Mouse (Mus musculus): ENCODE measurements around the gene Cyba. TPM values are rescaled to one million over a fixed set of nuclear protein-coding genes. Genes with fewer than 3 reads are reported as not detected.

Gene Cyba
- total and polyA plus RNA-seq, 3 experiments, result 321 to 344 (median 338) TPM

DNA sequence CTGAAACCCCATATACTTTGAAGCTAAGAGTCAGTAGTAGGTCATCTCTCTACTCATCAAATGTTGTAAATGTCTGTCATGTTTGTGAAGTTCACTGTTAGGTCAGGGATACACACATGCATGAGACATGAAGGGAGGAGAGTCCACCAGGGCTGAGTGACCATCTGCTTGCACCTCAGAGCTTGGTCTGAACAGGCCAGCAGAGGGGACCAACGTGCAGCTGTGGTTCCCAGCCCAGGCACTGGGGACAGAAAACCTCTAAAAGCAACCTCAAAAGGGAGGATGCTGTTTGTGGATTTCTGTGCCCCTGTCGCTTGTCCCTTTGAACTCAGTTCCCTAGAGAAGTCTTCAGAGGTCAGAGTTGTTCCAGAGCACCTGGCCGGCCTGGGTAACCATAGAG is 12.5 kb upstream of the Cyba start:
- 0 out of 2 replicates have a peak, but pooled peaks cover 3% of the 10 kb centered on the region for H3K79me2 ChIP-seq (ENCODE audit: control insufficient read depth, insufficient read depth, low read length, poor library complexity)
- H3K36me3 ChIP-seq (ENCODE audit: control insufficient read depth in 1 of 2, insufficient read depth in 2 of 2, low read length in 2 of 2), result no peaks in the 10 kb centered on the region
- TF ChIP-seq BHLHE40 (IDR thresholded peaks at IDR 0.05; ENCODE audit: borderline replicate concordance, low read depth, low read length) (no peak), SMC3 (IDR thresholded peaks at IDR 0.05; ENCODE audit: low read depth, low read length) (no peak), CTCF (IDR thresholded peaks at IDR 0.05 in 2 of 3, conservative IDR thresholded peaks at IDR 0.05 in 1 of 3; ENCODE audit: control insufficient read depth in 1 of 3, insufficient read depth in 1 of 3, low read depth in 2 of 3, low read length in 3 of 3, poor library complexity in 1 of 3, severe bottlenecking in 1 of 3) (0 out of 6 replicates have a peak, but pooled peaks of 1 of the 3 experiments have one; percentile 6)
- H3K4me3 ChIP-seq (ENCODE audit: control insufficient read depth in 1 of 2, insufficient read depth in 1 of 2, low read depth in 2 of 2, low read length in 2 of 2), result no peak overlapping the region
- H3K9ac ChIP-seq (ENCODE audit: control insufficient read depth, low read depth, low read length, poor library complexity, severe bottlenecking), result no peak overlapping the region
- no peak for DNase-seq (ENCODE audit: low read depth, low spot score)
- no peak overlapping the region for H3K27ac ChIP-seq (ENCODE audit: control insufficient read depth, low read depth, low read length)
- no peaks in the 10 kb centered on the region for H3K27me3 ChIP-seq (ENCODE audit: control insufficient read depth in 1 of 2, insufficient read depth in 2 of 2, low read length in 2 of 2)
- no peaks in the 10 kb centered on the region for H3K9me3 ChIP-seq (replicated peaks; ENCODE audit: insufficient read depth, low read length)
- peaks cover 0 to 3% of the 10 kb centered on the region in 2 experiments; a peak in 1 of 4 replicates for H3K4me1 ChIP-seq (ENCODE audit: control insufficient read depth in 1 of 2, insufficient read depth in 2 of 2, low read length in 2 of 2)

DNA sequence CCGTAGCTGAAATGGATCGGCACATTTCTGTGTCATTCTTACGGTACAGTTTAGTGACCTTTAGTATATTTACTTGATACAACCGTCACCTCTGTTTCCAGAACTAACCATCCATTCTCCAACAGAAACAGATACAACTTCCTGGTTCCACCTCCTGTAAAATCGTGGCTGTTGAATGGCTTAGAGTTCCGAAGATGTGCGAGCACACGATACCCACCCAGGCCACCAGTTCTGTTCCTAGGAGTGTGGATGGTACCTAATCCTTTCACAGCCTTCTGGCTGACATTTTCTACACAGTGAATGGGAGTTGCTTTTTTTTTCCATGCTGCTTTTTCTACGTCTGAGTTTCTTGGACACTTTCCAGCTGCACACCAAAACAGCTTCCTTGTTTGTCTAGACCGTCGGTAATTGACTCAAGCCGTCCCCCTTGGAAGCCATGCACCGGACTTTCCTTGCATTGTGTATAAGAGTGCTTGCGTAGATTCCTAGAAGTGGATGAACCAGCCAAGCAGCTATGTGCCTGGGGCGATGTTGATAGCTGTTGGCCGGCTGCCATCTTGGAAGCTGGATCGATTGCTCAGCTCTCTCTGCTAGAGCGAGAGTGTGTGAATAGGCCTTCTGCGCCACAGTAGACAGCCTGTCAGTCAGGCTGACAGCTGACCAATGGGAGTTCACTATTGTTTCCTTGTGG is 11.5 kb upstream of the Cyba start:
- peak; percentile 92 for DNase-seq (ENCODE audit: low read depth, low spot score)
- TF ChIP-seq BHLHE40 (IDR thresholded peaks at IDR 0.05; ENCODE audit: borderline replicate concordance, low read depth, low read length) (no peak), ZNF384 (IDR thresholded peaks at IDR 0.05; ENCODE audit: low read depth, low read length) (peak; percentile 71), GABPA (IDR thresholded peaks at IDR 0.05; ENCODE audit: low read depth, low read length) (no peak), CHD1 (IDR thresholded peaks at IDR 0.05; ENCODE audit: low read depth, low read length) (0 out of 2 replicates have a peak, but pooled peaks have one; percentile 28), NRF1 (IDR thresholded peaks at IDR 0.05; ENCODE audit: insufficient read depth, low read depth, low read length, poor library complexity, severe bottlenecking) (0 out of 2 replicates have a peak, but pooled peaks have one; percentile 20), TAL1 (IDR thresholded peaks at IDR 0.05; ENCODE audit: low read length) (peak; percentile 68), ZC3H11A (IDR thresholded peaks at IDR 0.05; ENCODE audit: low read depth, low read length) (no peak), RAD21 (IDR thresholded peaks at IDR 0.05; ENCODE audit: low read depth, low read length) (no peak; the same call in 1 of the 2 replicates), MAX (IDR thresholded peaks at IDR 0.05; ENCODE audit: low read length) (peak; percentile 58; the same call in 1 of the 2 replicates), KAT2A (conservative IDR thresholded peaks at IDR 0.05; ENCODE audit: low read depth, low read length) (no peak), NELFE (IDR thresholded peaks at IDR 0.05; ENCODE audit: low read depth, low read length) (no peak), UBTF (IDR thresholded peaks at IDR 0.05; ENCODE audit: borderline replicate concordance, insufficient read depth, low read depth, low read length) (no peak), POLR2A (IDR thresholded peaks at IDR 0.05; ENCODE audit: control insufficient read depth in 1 of 2, insufficient read depth in 1 of 2, low read depth in 1 of 2, low read length in 2 of 2, poor library complexity in 1 of 2) (no peak; a peak in 1 of 4 replicates), POLR2AphosphoS5 (IDR thresholded peaks at IDR 0.05; ENCODE audit: borderline replicate concordance, low read depth, low read length) (no peak), RCOR1 (IDR thresholded peaks at IDR 0.05; ENCODE audit: low read depth, low read length) (peak; percentile 22; the same call in 1 of the 2 replicates), CHD2 (IDR thresholded peaks at IDR 0.05; ENCODE audit: low read length) (no peak), MEF2A (IDR thresholded peaks at IDR 0.05; ENCODE audit: extremely low read depth, insufficient replicate concordance, low read depth, low read length, poor library complexity, severe bottlenecking) (no peak), EP300 (IDR thresholded peaks at IDR 0.05; ENCODE audit: low read depth in 1 of 2, low read length in 2 of 2) (peak in 1 of 2 experiments; percentile 53; a peak in 3 of 4 replicates), MXI1 (IDR thresholded peaks at IDR 0.05; ENCODE audit: low read depth, low read length) (peak; percentile 82), ETS1 (IDR thresholded peaks at IDR 0.05; ENCODE audit: low read depth, low read length) (peak; percentile 29; the same call in 1 of the 2 replicates), JUND (IDR thresholded peaks at IDR 0.05; ENCODE audit: low read depth, low read length) (no peak), TBP (IDR thresholded peaks at IDR 0.05; ENCODE audit: low read depth, low read length) (0 out of 2 replicates have a peak, but pooled peaks have one; percentile 25), E2F4 (IDR thresholded peaks at IDR 0.05; ENCODE audit: borderline replicate concordance, low read depth, low read length) (no peak), MAFK (IDR thresholded peaks at IDR 0.05; ENCODE audit: borderline replicate concordance, low read depth, low read length) (no peak), MYB (IDR thresholded peaks at IDR 0.05; ENCODE audit: low read depth, low read length) (no peak), USF1 (IDR thresholded peaks at IDR 0.05; ENCODE audit: low read depth, low read length) (no peak), SIN3A (IDR thresholded peaks at IDR 0.05; ENCODE audit: low read length) (peak; percentile 83), ZKSCAN1 (IDR thresholded peaks at IDR 0.05; ENCODE audit: low read depth, low read length) (no peak)

More for the DNA sequence above, 11.5 kb upstream of the Cyba start:
- peak overlapping the region; percentile 75 to 76 for H3K4me3 ChIP-seq (ENCODE audit: control insufficient read depth in 1 of 2, insufficient read depth in 1 of 2, low read depth in 2 of 2, low read length in 2 of 2)
- H3K79me2 ChIP-seq (ENCODE audit: control insufficient read depth, insufficient read depth, low read length, poor library complexity), result 0 out of 2 replicates have a peak, but pooled peaks cover 3% of the 10 kb centered on the region
- H3K27ac ChIP-seq (ENCODE audit: control insufficient read depth, low read depth, low read length), result peak overlapping the region; percentile 74
- H3K4me1 ChIP-seq (ENCODE audit: control insufficient read depth in 1 of 2, insufficient read depth in 2 of 2, low read length in 2 of 2), result peaks cover 0 to 3% of the 10 kb centered on the region in 2 experiments; a peak in 1 of 4 replicates
- no peaks in the 10 kb centered on the region for H3K36me3 ChIP-seq (ENCODE audit: control insufficient read depth in 1 of 2, insufficient read depth in 2 of 2, low read length in 2 of 2)
- H3K9me3 ChIP-seq (replicated peaks; ENCODE audit: insufficient read depth, low read length), result no peaks in the 10 kb centered on the region
- H3K27me3 ChIP-seq (ENCODE audit: control insufficient read depth in 1 of 2, insufficient read depth in 2 of 2, low read length in 2 of 2), result no peaks in the 10 kb centered on the region
- peak overlapping the region; percentile 76 for H3K9ac ChIP-seq (ENCODE audit: control insufficient read depth, low read depth, low read length, poor library complexity, severe bottlenecking)

Measured in MEL (cell line).